Mouse (Mus musculus): ENCODE measurements around the gene Selenof.

Gene Selenof

GRCm38 (mm10) chr3:144570047-144570815 is at the start of gene Selenof, which contains the start of gene Hs2st1:
Selenof (plus strand) TSS chr3:144570304.
Hs2st1 (minus strand) TSS chr3:144570181.
- peak; percentile 95 to 96 for DNase-seq (ENCODE audit: low read depth in 2 of 2, low spot score in 2 of 2)

GRCm38 (mm10) chr3:144527918-144528317 is 42.2 kb upstream of the Selenof start:
- no peak for DNase-seq (ENCODE audit: low read depth in 2 of 2, low spot score in 2 of 2)

- DNase-seq (ENCODE audit: low read depth in 2 of 2, low spot score in 2 of 2), result no peak
Observed at GRCm38 (mm10) chr3:144531023-144531422, 39.1 kb upstream of the Selenof start.

- no peak for DNase-seq (ENCODE audit: low read depth in 2 of 2, low spot score in 2 of 2)
Observed at GRCm38 (mm10) chr3:144535056-144535455, 35.0 kb upstream of the Selenof start.

- no peak for DNase-seq (ENCODE audit: low read depth in 2 of 2, low spot score in 2 of 2)
Observed at GRCm38 (mm10) chr3:144537078-144537855, 32.8 kb upstream of the Selenof start.

- DNase-seq (ENCODE audit: low read depth in 2 of 2, low spot score in 2 of 2), result no peak
Observed at GRCm38 (mm10) chr3:144539051-144539450, 31.1 kb upstream of the Selenof start.

- no peak for DNase-seq (ENCODE audit: low read depth in 2 of 2, low spot score in 2 of 2)
Observed at GRCm38 (mm10) chr3:144540805-144541204, 29.3 kb upstream of the Selenof start.

- no peak for DNase-seq (ENCODE audit: low read depth in 2 of 2, low spot score in 2 of 2)
Observed at GRCm38 (mm10) chr3:144541906-144542438, 28.1 kb upstream of the Selenof start.

GRCm38 (mm10) chr3:144545152-144545551 is 25.0 kb upstream of the Selenof start:
- DNase-seq (ENCODE audit: low read depth in 2 of 2, low spot score in 2 of 2), result no peak

- no peak for DNase-seq (ENCODE audit: low read depth in 2 of 2, low spot score in 2 of 2)
Observed at GRCm38 (mm10) chr3:144545832-144546231, 24.3 kb upstream of the Selenof start.

- DNase-seq (ENCODE audit: low read depth in 2 of 2, low spot score in 2 of 2), result no peak
Observed at GRCm38 (mm10) chr3:144546490-144546889, 23.6 kb upstream of the Selenof start.

GRCm38 (mm10) chr3:144548186-144548845 is 21.8 kb upstream of the Selenof start:
- DNase-seq (ENCODE audit: low read depth in 2 of 2, low spot score in 2 of 2), result no peak

GRCm38 (mm10) chr3:144550036-144550435 is 20.1 kb upstream of the Selenof start:
- no peak for DNase-seq (ENCODE audit: low read depth in 2 of 2, low spot score in 2 of 2)

GRCm38 (mm10) chr3:144550659-144551058 is 19.4 kb upstream of the Selenof start:
- no peak for DNase-seq (ENCODE audit: low read depth in 2 of 2, low spot score in 2 of 2)

- DNase-seq (ENCODE audit: low read depth in 2 of 2, low spot score in 2 of 2), result no peak
Observed at GRCm38 (mm10) chr3:144551416-144551815, 18.7 kb upstream of the Selenof start.

GRCm38 (mm10) chr3:144553942-144554341 is 16.2 kb upstream of the Selenof start:
- no peak for DNase-seq (ENCODE audit: low read depth in 2 of 2, low spot score in 2 of 2)

GRCm38 (mm10) chr3:144554503-144554902 is 15.6 kb upstream of the Selenof start:
- DNase-seq (ENCODE audit: low read depth in 2 of 2, low spot score in 2 of 2), result no peak

GRCm38 (mm10) chr3:144555144-144555543 is 15.0 kb upstream of the Selenof start:
- no peak for DNase-seq (ENCODE audit: low read depth in 2 of 2, low spot score in 2 of 2)

- DNase-seq (ENCODE audit: low read depth in 2 of 2, low spot score in 2 of 2), result no peak
Observed at GRCm38 (mm10) chr3:144556625-144557324, 13.3 kb upstream of the Selenof start.

- no peak for DNase-seq (ENCODE audit: low read depth in 2 of 2, low spot score in 2 of 2)
Observed at GRCm38 (mm10) chr3:144558274-144558673, 11.8 kb upstream of the Selenof start.

Measured in CD8-positive naive resting alpha-beta T cell, adult 2 months (primary cell).